Mouse (Mus musculus) heart, postnatal 0 days (tissue): ENCODE results near the gene Thsd7b. TPM values are rescaled to one million over a fixed set of nuclear protein-coding genes. Genes with fewer than 3 reads are reported as not detected.

Source experiments
- ATAC-seq: fragments of 200-750 bp; cut with Nextera tagmentation; 2 replicates; pipeline ENCODE4 v1.8.0; 2017; ENCODE audit warnings: low read depth, moderate number of reproducible peaks, moderate library complexity; ENCODE audit not compliant: insufficient read depth
- DNase-seq: peaks from one replicate; pipeline ENCODE4 v3.0.0-alpha.2; 2016; ENCODE audit warnings: low spot score
- H3K27ac ChIP-seq: fragments of 300-500 bp; sonication (generic); 2 replicates; pipeline ENCODE4 v1.5.1; 2014; ENCODE audit warnings: low read depth, mild to moderate bottlenecking
- H3K27me3 ChIP-seq: fragments of 300-500 bp; sonication (generic); 2 replicates; pipeline ENCODE4 v1.6.1; 2014; ENCODE audit warnings: low read length, mixed read lengths; ENCODE audit not compliant: control insufficient read depth, insufficient read depth
- H3K36me3 ChIP-seq: fragments of 300-500 bp; sonication (generic); replicated peaks from 2 replicates; pipeline ENCODE4 v1.6.1; 2014; ENCODE audit warnings: low read length, mixed read lengths; ENCODE audit not compliant: control insufficient read depth, insufficient read depth
- H3K4me1 ChIP-seq: fragments of 300-500 bp; sonication (generic); 2 replicates; pipeline ENCODE4 v1.6.1; 2014; ENCODE audit warnings: antibody characterized with exemption; ENCODE audit not compliant: control insufficient read depth, insufficient read depth
- H3K4me2 ChIP-seq: fragments of 300-500 bp; sonication (generic); 2 replicates; pipeline ENCODE4 v1.6.1; 2014; ENCODE audit warnings: low read depth, mild to moderate bottlenecking, low read length, moderate library complexity
- H3K4me3 ChIP-seq: fragments of 300-500 bp; sonication (generic); 2 replicates; pipeline ENCODE4 v1.5.1; 2014; ENCODE audit warnings: low read depth, low read length
- H3K9ac ChIP-seq: fragments of 300-500 bp; sonication (generic); replicated peaks from 2 replicates; pipeline ENCODE4 v1.6.1; 2014; ENCODE audit warnings: low read depth, low read length, mixed read lengths
- H3K9me3 ChIP-seq: fragments of 300-500 bp; sonication (generic); replicated peaks from 2 replicates; pipeline ENCODE4 v1.6.1; 2016; ENCODE audit warnings: low read length; ENCODE audit not compliant: control insufficient read depth
- CTCF ChIP-seq: IDR thresholded peaks from 2 replicates; pipeline ENCODE4 v1.5.1; 2016; ENCODE audit warnings: antibody characterized with exemption, control low read depth, low read depth
- EP300 ChIP-seq: IDR thresholded peaks from 2 replicates; pipeline ENCODE4 v1.6.1; 2016; ENCODE audit warnings: antibody characterized with exemption, low read depth
- WGBS: fragments of 180-500 bp; shearing (Covaris S2); extraction: QIAGEN DNeasy Blood & Tissue Kit; methylation state at CpG from one replicate; pipeline ENCODE4 v1.1.7; 2014; 5-methylcytosine and 5-hydroxymethylcytosine counted together
- polyA plus RNA-seq: library from polyadenylated mRNA; unstranded; fragments of >200 nt; fragmentation: Nextera tagmentation; extraction: Ambion mirVana; gene quantifications from 2 replicates; pipeline ENCODE4 v1.2.1, GENCODE M21; 2015
- total RNA-seq: library from RNA; depleted of rRNA; stranded (reverse); fragments of >200 nt; gene quantifications from 2 replicates; pipeline ENCODE4 v1.2.3, GENCODE M21; 2014; ENCODE audit warnings: low replicate concordance

The Thsd7b gene
- total and polyA plus RNA-seq, 2 experiments from 2014 or later: 0.57 to 1.2 TPM

DNA sequence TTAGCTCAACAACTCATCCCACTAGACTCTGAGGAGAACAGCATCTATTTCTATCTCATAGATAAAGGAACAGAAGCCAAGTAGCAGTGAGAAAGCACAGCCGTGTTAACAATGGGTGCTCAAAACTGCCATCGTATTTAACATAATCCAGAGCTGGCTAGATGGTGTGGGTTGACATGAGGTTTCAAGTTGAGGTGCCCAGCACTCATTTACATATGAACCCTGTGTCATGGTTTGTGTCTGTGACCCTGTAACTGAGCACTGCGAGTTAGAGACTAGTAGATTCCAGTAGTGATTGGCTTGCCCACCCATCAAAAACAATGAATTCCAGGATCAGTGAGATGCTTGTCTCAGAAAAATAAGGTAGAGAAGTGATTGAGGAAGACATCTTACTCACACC, 270.1 kb downstream of the Thsd7b start:
- no peak overlapping the region for H3K9ac ChIP-seq
- H3K27me3 ChIP-seq: no peaks in the 10 kb centered on the region
- no peaks in the 10 kb centered on the region for H3K36me3 ChIP-seq
- no peak for TF ChIP-seq EP300
- no peak for TF ChIP-seq CTCF
- no peak for DNase-seq
- ATAC-seq: no peak
- no peak overlapping the region for H3K4me3 ChIP-seq
- H3K4me1 ChIP-seq: peaks cover 4% of the 10 kb centered on the region; the same call in 1 of the 2 replicates
- no peak overlapping the region for H3K27ac ChIP-seq
- 26% methylated on average over 3 of the region's 3 CpGs for WGBS
- no peaks in the 10 kb centered on the region for H3K9me3 ChIP-seq
- no peak overlapping the region for H3K4me2 ChIP-seq

DNA sequence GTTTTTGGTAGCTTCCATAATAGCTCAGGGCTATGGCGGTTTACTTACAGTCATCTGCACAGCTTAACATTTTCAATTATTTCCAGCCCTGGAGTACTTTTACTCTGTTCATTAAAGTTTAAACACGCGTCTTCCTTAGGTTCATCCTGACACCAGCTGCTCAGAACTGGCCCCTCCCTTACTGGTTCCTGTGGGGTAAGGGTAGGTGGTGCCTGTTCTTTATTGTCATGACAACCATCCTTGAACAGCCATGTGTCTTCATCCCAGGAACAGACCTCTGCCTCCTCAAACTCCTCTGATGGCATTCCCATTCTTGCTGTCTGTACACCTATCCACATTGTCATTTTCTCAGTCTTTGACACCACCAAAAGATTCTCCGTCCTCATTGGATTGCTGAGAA, 285.0 kb downstream of the Thsd7b start:
- TF ChIP-seq EP300 (no peak), CTCF (no peak)
- Histone ChIP-seq H3K4me3 (no peak overlapping the region), H3K27me3 (no peaks in the 10 kb centered on the region), H3K36me3 (no peaks in the 10 kb centered on the region), H3K27ac (no peak overlapping the region), H3K4me2 (no peak overlapping the region), H3K9ac (no peak overlapping the region), H3K4me1 (no peaks in the 10 kb centered on the region), H3K9me3 (no peaks in the 10 kb centered on the region)
- DNase-seq (no peak), ATAC-seq (no peak)
- WGBS: 91% methylated on average over 4 of the region's 4 CpGs

DNA sequence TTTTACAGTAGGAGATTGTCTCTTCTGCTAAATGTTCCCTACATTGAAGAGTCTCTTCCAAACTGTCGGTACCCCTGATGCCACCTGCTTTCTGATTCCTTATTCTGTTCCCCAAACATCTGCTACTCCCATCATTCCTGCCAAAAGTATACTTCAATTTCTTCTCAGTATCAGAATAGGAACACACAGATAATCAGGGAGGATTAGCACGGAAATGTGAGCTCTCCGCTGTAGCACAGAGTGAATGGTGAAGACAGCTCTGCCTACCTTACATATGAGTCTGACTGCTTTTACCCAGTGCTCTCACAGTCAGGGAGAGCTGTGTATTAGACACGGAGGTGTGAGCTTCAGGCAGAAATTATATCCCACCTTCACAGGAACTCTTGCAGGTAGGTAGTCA, 286.0 kb downstream of the Thsd7b start:
- H3K27me3 ChIP-seq: no peaks in the 10 kb centered on the region
- no peaks in the 10 kb centered on the region for H3K9me3 ChIP-seq
- no peak overlapping the region for H3K4me3 ChIP-seq
- no peak overlapping the region for H3K9ac ChIP-seq
- H3K27ac ChIP-seq: no peak overlapping the region
- no peak for ATAC-seq
- H3K36me3 ChIP-seq: no peaks in the 10 kb centered on the region
- TF ChIP-seq EP300 (no peak), CTCF (no peak)
- H3K4me1 ChIP-seq: no peaks in the 10 kb centered on the region
- no peak for DNase-seq
- H3K4me2 ChIP-seq: no peak overlapping the region
- WGBS: 79% methylated on average over 4 of the region's 4 CpGs

DNA sequence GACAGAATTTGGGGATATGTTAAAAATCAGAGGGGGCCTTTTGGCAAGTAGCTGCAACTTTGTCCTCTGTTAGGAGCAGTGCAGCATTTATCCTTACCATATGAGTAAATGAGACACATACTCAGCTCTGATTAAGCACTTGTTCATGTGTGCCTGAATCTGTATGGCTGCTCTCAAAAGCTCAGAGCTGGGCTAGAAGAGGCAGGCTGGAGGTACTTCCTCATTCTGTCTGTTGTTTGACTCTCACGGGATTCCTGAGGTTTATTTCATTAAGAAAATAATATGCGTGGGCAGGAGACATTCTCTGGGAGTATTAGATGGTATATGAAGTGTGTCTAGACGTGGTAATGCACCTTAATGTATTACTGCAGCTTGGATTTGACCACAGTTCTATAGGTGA, 286.7 kb downstream of the Thsd7b start:
- no peak overlapping the region for H3K4me2 ChIP-seq
- WGBS: 59% methylated on average over 3 of the region's 3 CpGs
- ATAC-seq (no peak), DNase-seq (no peak)
- H3K27me3 ChIP-seq: no peaks in the 10 kb centered on the region
- no peak overlapping the region for H3K9ac ChIP-seq
- TF ChIP-seq EP300 (no peak), CTCF (no peak)
- H3K27ac ChIP-seq: no peak overlapping the region
- H3K9me3 ChIP-seq: no peaks in the 10 kb centered on the region
- no peaks in the 10 kb centered on the region for H3K4me1 ChIP-seq
- H3K36me3 ChIP-seq: no peaks in the 10 kb centered on the region
- H3K4me3 ChIP-seq: no peak overlapping the region

DNA sequence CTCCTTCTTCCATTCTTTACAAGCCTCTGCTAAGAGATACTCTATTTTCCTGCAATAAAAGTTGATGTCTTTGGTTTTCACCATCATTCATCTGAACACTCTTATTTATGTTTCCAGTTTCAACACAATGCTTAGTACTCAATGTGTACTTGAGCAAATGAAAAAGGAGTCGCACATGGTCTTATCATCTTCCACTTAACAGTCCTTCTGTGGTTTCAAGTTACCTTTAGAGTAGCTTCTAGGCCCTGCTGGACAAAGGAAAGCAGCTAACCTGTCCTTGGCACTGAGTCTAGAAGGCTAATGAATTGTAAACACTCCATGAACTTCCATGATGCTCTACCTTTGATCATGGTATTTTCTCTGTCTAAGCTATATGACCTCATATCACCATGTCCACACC, 289.6 kb downstream of the Thsd7b start:
- 28% methylated on average over 1 of the region's 1 CpGs for WGBS
- no peak for DNase-seq
- H3K9ac ChIP-seq: no peak overlapping the region
- H3K27me3 ChIP-seq: no peaks in the 10 kb centered on the region
- H3K36me3 ChIP-seq: no peaks in the 10 kb centered on the region
- no peaks in the 10 kb centered on the region for H3K9me3 ChIP-seq
- H3K4me2 ChIP-seq: no peak overlapping the region
- H3K27ac ChIP-seq: no peak overlapping the region
- TF ChIP-seq CTCF: no peak
- TF ChIP-seq EP300: no peak
- H3K4me1 ChIP-seq: no peaks in the 10 kb centered on the region
- ATAC-seq: no peak
- no peak overlapping the region for H3K4me3 ChIP-seq

DNA sequence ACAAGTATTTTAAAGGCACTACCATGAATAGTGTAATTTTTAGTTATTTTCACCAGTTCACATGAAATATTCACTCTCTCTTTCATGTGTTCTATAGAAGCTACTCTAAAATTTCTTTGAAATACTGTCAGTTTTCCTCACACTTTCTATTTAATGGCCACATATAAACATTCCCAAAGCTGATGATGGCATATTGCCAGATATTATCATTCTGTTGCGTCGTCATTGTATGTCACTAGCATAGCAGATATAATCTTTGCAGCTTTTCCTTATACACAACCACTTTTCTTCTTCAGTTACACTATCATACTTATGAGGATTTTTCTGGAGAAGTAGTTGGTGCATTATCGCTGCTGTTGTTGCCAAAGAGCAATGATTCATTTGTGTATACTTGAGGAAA, 297.4 kb downstream of the Thsd7b start:
- Histone ChIP-seq H3K27ac (no peak overlapping the region), H3K4me1 (no peaks in the 10 kb centered on the region), H3K4me2 (no peak overlapping the region), H3K36me3 (no peaks in the 10 kb centered on the region), H3K4me3 (no peak overlapping the region), H3K9me3 (no peaks in the 10 kb centered on the region), H3K27me3 (no peaks in the 10 kb centered on the region), H3K9ac (no peak overlapping the region)
- no peak for TF ChIP-seq CTCF
- TF ChIP-seq EP300: no peak
- ATAC-seq (no peak), DNase-seq (no peak)
- WGBS: 59% methylated on average over 3 of the region's 3 CpGs
